Mouse (Mus musculus) embryonic fibroblast, embryonic 13.5 days (primary cell): Measurements from ENCODE around the gene Zfp462.

Experiments used
- CTCF ChIP-seq: IDR thresholded peaks from 2 replicates; pipeline ENCODE4 v1.5.1; 2011; ENCODE audit warnings: mild to moderate bottlenecking, control low read depth, low read length, moderate library complexity, borderline replicate concordance; ENCODE audit not compliant: insufficient read depth
- POLR2A ChIP-seq: IDR thresholded peaks from 2 replicates; pipeline ENCODE4 v1.6.1; 2011; ENCODE audit warnings: low read depth, mild to moderate bottlenecking, control low read depth, low read length, moderate library complexity

GRCm38 (mm10) chr4:54947991-54948615 is 3.3 kb downstream of the Zfp462 start:
- TF ChIP-seq POLR2A (peak; percentile 58), CTCF (no peak)
